Mouse (Mus musculus): ENCODE measurements around the gene Spen. TPM values are rescaled to one million over a fixed set of nuclear protein-coding genes. Genes with fewer than 3 reads are reported as not detected.

Spen gene
- total RNA-seq, 2 experiments from 2014 or later = 59.3 to 60.0 TPM

- DNase-seq (ENCODE audit: low spot score in 2 of 2) = peak in 1 of 2 experiments; percentile 24
Observed at GRCm38 (mm10) chr4:141426796-141427745, 111.3 kb downstream of the Spen start.

GRCm38 (mm10) chr4:141425484-141426479 is 112.6 kb downstream of the Spen start:
- peak; percentile 53 to 71 for DNase-seq (ENCODE audit: low spot score in 2 of 2)

- DNase-seq (ENCODE audit: low spot score in 2 of 2) = no peak
Observed at GRCm38 (mm10) chr4:141423691-141424431, 114.5 kb downstream of the Spen start.

GRCm38 (mm10) chr4:141423288-141423687 is 115.1 kb downstream of the Spen start:
- DNase-seq (ENCODE audit: low spot score in 2 of 2) = no peak

- DNase-seq (ENCODE audit: low spot score in 2 of 2) = no peak
Observed at GRCm38 (mm10) chr4:141422841-141423240, 115.6 kb downstream of the Spen start.

GRCm38 (mm10) chr4:141421423-141421822 is 117.0 kb downstream of the Spen start:
- DNase-seq (ENCODE audit: low spot score in 2 of 2) = no peak

GRCm38 (mm10) chr4:141420886-141421285 is 117.5 kb downstream of the Spen start:
- no peak for DNase-seq (ENCODE audit: low spot score in 2 of 2)

GRCm38 (mm10) chr4:141420192-141420829 is 118.1 kb downstream of the Spen start, which contains the start of gene Hspb7:
Hspb7 (plus strand) TSS chr4:141420779.
- DNase-seq (ENCODE audit: low spot score in 2 of 2) = no peak

DNA sequence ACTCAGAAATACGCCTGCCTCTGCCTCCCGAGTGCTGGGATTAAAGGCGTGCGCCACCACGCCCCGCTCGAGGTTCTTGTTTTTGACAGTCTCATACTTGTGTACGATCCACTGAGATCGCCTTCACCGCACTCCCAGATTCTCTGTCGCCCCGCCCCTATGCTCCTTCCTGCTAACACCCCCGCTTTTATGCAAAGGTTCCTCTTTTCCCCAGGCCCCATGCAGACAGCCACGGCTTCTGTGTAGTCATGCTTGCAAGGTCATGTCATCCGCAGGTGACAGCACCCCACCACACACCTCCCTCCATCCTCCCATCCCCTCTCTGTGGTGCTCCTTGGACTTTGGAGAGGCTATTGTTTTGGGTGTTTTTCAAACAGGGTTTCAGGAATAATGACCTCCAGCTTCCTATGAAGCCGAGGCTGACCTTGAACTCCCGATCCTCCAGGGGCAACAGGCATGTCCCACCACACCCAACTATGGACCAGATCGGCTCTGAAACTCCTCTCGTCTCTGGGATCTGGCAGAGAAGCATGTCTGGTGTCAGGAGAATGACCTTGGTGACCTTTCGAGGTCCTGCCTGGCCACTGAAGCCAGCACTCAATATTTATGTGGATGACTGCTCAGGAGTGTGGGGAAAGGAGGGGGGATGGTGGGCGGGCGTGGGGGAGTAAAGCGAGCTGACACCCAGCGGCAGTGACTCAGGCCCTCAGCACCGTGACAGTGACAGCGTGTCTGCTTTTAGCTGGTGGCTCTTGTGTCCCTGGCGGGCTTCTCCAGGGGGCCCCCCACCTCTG is 118.8 kb downstream of the Spen start:
- no peak for DNase-seq (ENCODE audit: low spot score in 2 of 2)

Other genes starting within 250 kb of the Spen start
- gene Epha2, start 237.4 kb downstream of the Spen start, total RNA-seq (2021) = 1 to 10 TPM; 1.8 to 2.0 TPM
- gene Fam131c, start 170.4 kb downstream of the Spen start, total RNA-seq (2021) = 1 to 10 TPM; 5.0 to 6.6 TPM
- under 1 TPM in 1 of 2 experiments, not detected in 1; 0.55 TPM for gene Clcnka, start 139.9 kb downstream of the Spen start, total RNA-seq (2021)
- gene Clcnkb, start 122.6 kb downstream of the Spen start, total RNA-seq (2021) = not detected
- under 1 TPM in 1 of 2 experiments, not detected in 1; 0.23 TPM for gene Hspb7, start 117.8 kb downstream of the Spen start, total RNA-seq (2021)
- 1 to 10 TPM; 4.0 to 4.4 TPM for gene Srarp, start 102.5 kb downstream of the Spen start, total RNA-seq (2021)
- gene Zbtb17, start 93.9 kb downstream of the Spen start, total RNA-seq (2021) = 10 to 100 TPM; 29.3 to 29.8 TPM
- gene Fblim1, start 67.5 kb upstream of the Spen start, total RNA-seq (2021) = 1 to 10 TPM; 2.4 TPM
- 1 to 10 TPM in 1 of 2 experiments, under 1 TPM in 1; 0.35 to 1.6 TPM for gene Tmem82, start 80.0 kb upstream of the Spen start, total RNA-seq (2021)
- 1 to 10 TPM; 2.2 to 3.6 TPM for gene Slc25a34, start 85.2 kb upstream of the Spen start, total RNA-seq (2021)
- 10 to 100 TPM; 47.8 to 55.4 TPM for gene Plekhm2, start 126.3 kb upstream of the Spen start, total RNA-seq (2021)
- gene Rsc1a1, start 147.0 kb upstream of the Spen start, total RNA-seq (2021) = under 1 TPM in 1 of 2 experiments, not detected in 1; 0.79 TPM
- gene Ddi2, start 184.8 kb upstream of the Spen start, total RNA-seq (2021) = 10 to 100 TPM; 29.4 to 34.0 TPM
- gene Agmat, start 208.1 kb upstream of the Spen start, total RNA-seq (2021) = not detected

Data from layer of hippocampus, postnatal 14 days (tissue).